Mouse (Mus musculus) hindbrain, embryonic 10.5 days (tissue): ENCODE results near the gene Mthfr. TPM values are rescaled to one million over a fixed set of nuclear protein-coding genes. Genes with fewer than 3 reads are reported as not detected.

Experiments
- DNase-seq: peaks from one replicate; pipeline ENCODE4 v3.0.0-alpha.2; 2017; ENCODE audit warnings: low spot score
- H3K27ac ChIP-seq: fragments of 300-500 bp; sonication (generic); 2 replicates; pipeline ENCODE4 v1.5.1; 2016; ENCODE audit warnings: mild to moderate bottlenecking, moderate library complexity
- H3K27me3 ChIP-seq: fragments of 300-500 bp; sonication (generic); 2 replicates; pipeline ENCODE4 v1.6.1; 2016; ENCODE audit warnings: mild to moderate bottlenecking; ENCODE audit not compliant: poor library complexity, insufficient read depth, severe bottlenecking
- H3K36me3 ChIP-seq: fragments of 300-500 bp; sonication (generic); 2 replicates; pipeline ENCODE4 v1.6.1; 2016; ENCODE audit warnings: mild to moderate bottlenecking, moderate library complexity
- H3K4me1 ChIP-seq: fragments of 300-500 bp; sonication (generic); replicated peaks from 2 replicates; pipeline ENCODE4 v1.6.1; 2016; ENCODE audit warnings: mild to moderate bottlenecking
- H3K4me3 ChIP-seq: fragments of 300-500 bp; sonication (generic); 2 replicates; pipeline ENCODE4 v1.5.1; 2016; ENCODE audit warnings: mild to moderate bottlenecking, moderate library complexity
- H3K9me3 ChIP-seq: fragments of 300-500 bp; sonication (generic); 2 replicates; pipeline ENCODE4 v1.6.1; 2016; ENCODE audit warnings: mild to moderate bottlenecking, moderate library complexity
- WGBS: fragments of 180-500 bp; shearing (Covaris S2); methylation state at CpG from one replicate; pipeline ENCODE4 v1.1.7; 2016; 5-methylcytosine and 5-hydroxymethylcytosine counted together
- polyA plus RNA-seq: library from polyadenylated mRNA; unstranded; fragments of >200 nt; fragmentation: Nextera tagmentation; extraction: Ambion mirVana; gene quantifications from 2 replicates; pipeline ENCODE4 v1.2.1, GENCODE M21; 2016

Mthfr gene
- polyA plus RNA-seq, 1 experiment from 2014 or later = 30.0 TPM

- Histone ChIP-seq H3K27ac (no peak overlapping the region), H3K4me1 (peaks cover 34% of the 10 kb centered on the region), H3K36me3 (peaks cover 34% of the 10 kb centered on the region), H3K9me3 (no peaks in the 10 kb centered on the region), H3K27me3 (peaks cover 6% of the 10 kb centered on the region; the same call in 1 of the 2 replicates), H3K4me3 (no peak overlapping the region)
- no peak for DNase-seq
- 70% methylated on average over 6 of the region's 6 CpGs for WGBS
Observed at GRCm38 (mm10) chr4:148079212-148079611, 40.3 kb downstream of the Mthfr start.

GRCm38 (mm10) chr4:148079944-148080596, 41.2 kb downstream of the Mthfr start:
- 88% methylated on average over 8 of the region's 8 CpGs for WGBS
- Histone ChIP-seq H3K4me3 (no peak overlapping the region), H3K36me3 (peaks cover 34% of the 10 kb centered on the region), H3K4me1 (peaks cover 37% of the 10 kb centered on the region), H3K27me3 (peaks cover 6% of the 10 kb centered on the region; the same call in 1 of the 2 replicates), H3K27ac (no peak overlapping the region), H3K9me3 (no peaks in the 10 kb centered on the region)
- DNase-seq = no peak

DNA sequence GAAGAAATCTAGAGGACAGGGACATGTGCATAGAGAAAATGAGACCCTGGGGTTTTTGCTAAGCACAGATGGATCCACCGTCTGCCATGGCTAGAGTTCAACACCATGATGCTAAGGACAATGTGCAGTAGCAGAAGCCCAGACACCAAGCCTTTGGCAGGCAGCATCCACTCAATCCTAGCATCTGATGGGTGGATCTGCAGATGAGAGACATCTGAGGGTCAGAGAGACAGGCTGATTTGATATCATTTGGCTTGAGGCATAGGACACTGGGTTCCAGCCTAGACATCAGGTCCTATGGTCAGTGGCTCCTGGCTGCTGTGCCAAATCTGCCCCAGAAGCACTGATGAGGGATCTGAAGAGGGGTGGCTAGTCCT, 41.7 kb downstream of the Mthfr start:
- peaks cover 37% of the 10 kb centered on the region for H3K4me1 ChIP-seq
- peaks cover 7% of the 10 kb centered on the region; the same call in 1 of the 2 replicates for H3K27me3 ChIP-seq
- H3K27ac ChIP-seq = no peak overlapping the region
- H3K9me3 ChIP-seq = no peaks in the 10 kb centered on the region
- 93% methylated on average over 1 of the region's 1 CpGs for whole genome bisulfite sequencing
- H3K36me3 ChIP-seq = peaks cover 34% of the 10 kb centered on the region
- H3K4me3 ChIP-seq = no peak overlapping the region
- no peak for DNase-seq

DNA sequence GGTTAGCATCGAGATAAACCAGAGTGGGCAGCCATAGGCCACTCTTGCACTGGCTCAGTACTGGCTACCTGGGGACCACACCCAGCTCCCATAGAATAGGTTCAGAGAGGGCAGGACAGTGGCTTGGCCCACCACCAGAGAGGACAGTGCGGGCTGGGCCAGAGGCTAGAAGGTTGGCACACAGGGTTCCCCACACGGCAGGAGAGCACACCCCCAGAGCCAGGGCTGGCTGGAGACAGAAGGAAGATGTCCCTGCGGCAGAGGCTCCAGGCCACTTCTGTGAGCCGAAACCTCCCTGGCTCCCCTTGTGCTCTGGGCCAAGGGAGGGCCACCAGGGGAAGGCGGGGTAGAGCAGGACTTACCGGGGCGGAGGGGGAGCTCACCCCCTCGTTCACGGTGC, 42.3 kb downstream of the Mthfr start:
- H3K4me3 ChIP-seq = no peak overlapping the region
- H3K27ac ChIP-seq = no peak overlapping the region
- peaks cover 43% of the 10 kb centered on the region for H3K4me1 ChIP-seq
- peaks cover 34% of the 10 kb centered on the region for H3K36me3 ChIP-seq
- WGBS = 92% methylated on average over 10 of the region's 10 CpGs
- H3K9me3 ChIP-seq = no peaks in the 10 kb centered on the region
- peaks cover 6% of the 10 kb centered on the region; the same call in 1 of the 2 replicates for H3K27me3 ChIP-seq
- DNase-seq = no peak

DNA sequence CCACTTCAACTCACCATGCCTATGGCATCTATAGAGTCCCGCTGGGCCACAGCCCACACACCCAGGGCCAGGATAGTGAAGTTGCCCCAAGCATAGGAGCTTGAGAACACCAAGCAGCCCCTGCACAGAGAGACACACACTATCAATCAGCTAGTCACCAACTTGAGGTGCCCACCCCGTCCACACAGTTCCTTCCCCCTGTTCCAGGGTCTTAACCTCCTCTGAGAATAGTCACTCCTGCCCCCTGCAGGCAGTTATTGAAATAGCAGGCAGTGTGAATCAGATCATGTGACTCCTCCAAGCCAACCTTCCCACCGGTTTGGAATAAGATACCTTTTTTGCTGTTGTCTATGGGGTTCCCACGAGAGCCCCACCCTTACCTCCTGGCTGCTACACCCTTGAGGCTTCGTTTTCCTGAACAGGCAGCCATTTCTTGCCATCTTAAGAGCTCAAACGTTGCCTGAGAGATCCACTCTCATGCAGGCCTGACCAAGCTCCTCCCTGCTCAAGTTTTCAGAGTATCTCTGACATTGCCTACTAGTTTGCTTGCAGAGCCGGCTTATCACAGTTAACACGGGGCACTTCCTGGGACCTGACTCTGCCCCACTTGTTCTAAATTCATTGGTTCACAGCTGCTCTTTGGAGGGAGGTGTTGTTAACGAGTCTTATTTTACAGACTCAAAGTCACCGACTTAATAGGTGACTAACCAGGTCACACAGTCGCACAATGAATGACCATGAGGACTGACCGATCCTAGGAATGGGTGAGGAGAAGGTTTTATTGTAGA, 43.6 kb downstream of the Mthfr start:
- Histone ChIP-seq H3K4me3 (no peak overlapping the region), H3K4me1 (peaks cover 56% of the 10 kb centered on the region), H3K27ac (no peak overlapping the region), H3K9me3 (no peaks in the 10 kb centered on the region), H3K27me3 (peaks cover 9% of the 10 kb centered on the region; the same call in 1 of the 2 replicates), H3K36me3 (peaks cover 34% of the 10 kb centered on the region)
- peak; percentile 71 for DNase-seq
- 55% methylated on average over 12 of the region's 12 CpGs for WGBS

DNA sequence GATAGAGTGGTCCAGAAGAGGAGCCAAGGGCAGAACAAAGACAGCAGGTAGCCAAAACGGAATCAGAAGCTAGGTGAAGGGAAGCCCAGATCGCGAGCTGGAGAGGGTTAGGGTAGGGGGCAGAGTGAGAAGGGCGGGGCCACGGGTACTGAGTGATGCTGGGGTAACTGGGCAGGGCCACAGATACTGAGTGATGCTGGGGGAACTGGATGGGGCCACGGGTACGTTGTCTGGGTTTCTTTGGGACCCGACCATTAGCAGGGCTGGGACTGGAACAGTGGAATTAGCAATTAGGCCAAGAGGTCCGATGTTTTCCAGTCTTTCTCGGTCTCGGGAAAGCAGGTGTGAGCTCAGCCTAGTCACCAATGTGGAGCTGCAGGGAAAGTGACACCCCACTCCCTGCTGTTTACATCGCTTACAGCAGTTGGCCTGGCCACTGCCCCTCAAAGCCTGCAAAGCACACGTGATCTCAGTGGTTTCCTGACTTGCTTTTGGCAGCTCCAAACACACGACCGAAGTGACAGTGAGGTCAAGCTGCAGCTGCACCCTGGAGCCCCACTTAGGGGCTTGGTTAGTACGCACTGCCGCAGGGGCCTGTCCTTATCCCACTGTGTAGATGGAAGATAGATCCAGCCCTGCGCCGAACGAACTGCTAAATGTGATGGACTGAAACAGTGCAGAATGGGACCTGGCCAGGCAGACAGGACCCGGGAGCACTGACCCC, 44.5 kb downstream of the Mthfr start:
- WGBS = 59% methylated on average over 21 of the region's 21 CpGs
- Histone ChIP-seq H3K4me1 (peaks cover 60% of the 10 kb centered on the region), H3K9me3 (no peaks in the 10 kb centered on the region)

DNA sequence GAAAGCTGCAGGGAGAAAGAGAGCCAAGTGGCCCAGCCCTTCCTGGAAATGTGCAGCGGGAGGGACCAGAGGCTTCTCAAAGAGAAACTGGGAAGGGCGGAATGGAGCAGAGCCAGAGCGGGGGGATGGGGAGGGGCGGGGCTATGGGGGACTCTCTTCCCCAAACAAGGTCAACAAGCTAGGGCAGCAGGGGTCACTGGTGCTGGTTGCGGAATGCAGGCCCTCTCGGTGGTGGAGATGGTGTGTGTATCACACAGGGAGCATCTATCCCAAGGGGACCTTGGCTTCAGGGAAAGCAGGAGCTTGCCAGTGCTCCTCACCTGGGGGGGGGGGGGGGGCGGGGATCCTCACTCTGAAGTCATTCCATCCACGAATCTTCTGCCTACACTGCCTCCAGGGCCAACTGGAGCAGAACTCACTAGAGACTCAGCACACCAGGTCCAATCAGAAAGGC, 45.4 kb downstream of the Mthfr start:
- H3K4me1 ChIP-seq = peaks cover 70% of the 10 kb centered on the region
- peak overlapping the region; percentile 18; the same call in 1 of the 2 replicates for H3K4me3 ChIP-seq
- peaks cover 30% of the 10 kb centered on the region for H3K36me3 ChIP-seq
- WGBS = 6% methylated on average over 8 of the region's 8 CpGs
- peak overlapping the region; percentile 59; the same call in 1 of the 2 replicates for H3K27ac ChIP-seq
- H3K9me3 ChIP-seq = no peaks in the 10 kb centered on the region
- peaks cover 9% of the 10 kb centered on the region; the same call in 1 of the 2 replicates for H3K27me3 ChIP-seq
- peak; percentile 66 for DNase-seq

More for the DNA sequence above, 44.5 kb downstream of the Mthfr start:
- H3K4me3 ChIP-seq = no peak overlapping the region
- peaks cover 9% of the 10 kb centered on the region; the same call in 1 of the 2 replicates for H3K27me3 ChIP-seq
- DNase-seq = no peak
- 0 out of 2 replicates have a peak overlapping the region, but pooled peaks have one; percentile 59 for H3K27ac ChIP-seq
- H3K36me3 ChIP-seq = peaks cover 34% of the 10 kb centered on the region

- DNase-seq = no peak
- Histone ChIP-seq H3K27me3 (peaks cover 9% of the 10 kb centered on the region; the same call in 1 of the 2 replicates), H3K36me3 (peaks cover 20% of the 10 kb centered on the region), H3K27ac (peak overlapping the region; percentile 41; the same call in 1 of the 2 replicates), H3K4me1 (peaks cover 72% of the 10 kb centered on the region), H3K4me3 (0 out of 2 replicates have a peak overlapping the region, but pooled peaks have one; percentile 9), H3K9me3 (no peaks in the 10 kb centered on the region)
- 38% methylated on average over 10 of the region's 10 CpGs for WGBS
Observed at GRCm38 (mm10) chr4:148085131-148085906, 46.4 kb downstream of the Mthfr start.

DNA sequence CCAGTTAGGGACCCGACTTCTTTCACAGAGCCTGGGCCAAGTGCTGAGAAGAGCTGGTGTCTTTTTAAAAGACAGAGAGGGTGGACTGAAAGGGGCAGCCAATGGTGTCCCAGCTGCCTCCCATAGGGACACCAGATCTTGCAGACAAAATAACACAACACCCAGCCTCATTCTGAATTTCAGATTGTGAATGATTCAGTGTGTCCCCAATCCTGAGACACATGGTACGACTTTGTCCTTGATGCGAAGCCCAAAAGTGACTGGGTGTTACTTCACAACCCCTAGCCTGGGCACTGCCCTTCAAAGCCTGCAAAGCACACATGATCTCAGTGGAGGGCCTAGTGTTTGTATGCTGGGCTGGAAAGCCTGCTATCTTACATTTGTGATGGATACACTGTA, 47.0 kb downstream of the Mthfr start:
- Histone ChIP-seq H3K27me3 (peaks cover 9% of the 10 kb centered on the region; the same call in 1 of the 2 replicates), H3K36me3 (peaks cover 14% of the 10 kb centered on the region), H3K27ac (peak overlapping the region; percentile 41; the same call in 1 of the 2 replicates), H3K9me3 (no peaks in the 10 kb centered on the region), H3K4me1 (peaks cover 72% of the 10 kb centered on the region), H3K4me3 (0 out of 2 replicates have a peak overlapping the region, but pooled peaks have one; percentile 9)
- 68% methylated on average over 3 of the region's 3 CpGs for WGBS
- no peak for DNase-seq

- Histone ChIP-seq H3K4me1 (peaks cover 69% of the 10 kb centered on the region), H3K27ac (peak overlapping the region; percentile 91), H3K36me3 (peaks cover under 1% of the 10 kb centered on the region), H3K9me3 (no peaks in the 10 kb centered on the region), H3K27me3 (peaks cover 9% of the 10 kb centered on the region; the same call in 1 of the 2 replicates), H3K4me3 (peak overlapping the region; percentile 71)
- peak; percentile 30 for DNase-seq
- WGBS = 3% methylated on average over 30 of the region's 30 CpGs
Observed at GRCm38 (mm10) chr4:148087091-148087906, 48.4 kb downstream of the Mthfr start.

GRCm38 (mm10) chr4:148087907-148088527, 49.1 kb downstream of the Mthfr start, which contains the start of gene Agtrap:
TSS of gene Agtrap (minus strand) at chr4:148088031.
- Histone ChIP-seq H3K9me3 (no peaks in the 10 kb centered on the region), H3K4me3 (peak within 1 kb of the TSS; percentile 71), H3K27ac (peak within 1 kb of the TSS; percentile 91), H3K4me1 (peaks cover 63% of the 10 kb centered on the region), H3K27me3 (peaks cover 9% of the 10 kb centered on the region; the same call in 1 of the 2 replicates), H3K36me3 (no peaks in the 10 kb centered on the region)
- peak; percentile 94 for DNase-seq
- WGBS = 5% methylated on average over 34 of the region's 34 CpGs
